Mouse (Mus musculus): Measurements from ENCODE around the gene Olfr1272.
"Not testable (repeated sequence)": the region's sequence is repeated elsewhere in the genome, so short reads cannot be mapped to it uniquely, and the experiment has no call there.

Gene Olfr1272

DNA sequence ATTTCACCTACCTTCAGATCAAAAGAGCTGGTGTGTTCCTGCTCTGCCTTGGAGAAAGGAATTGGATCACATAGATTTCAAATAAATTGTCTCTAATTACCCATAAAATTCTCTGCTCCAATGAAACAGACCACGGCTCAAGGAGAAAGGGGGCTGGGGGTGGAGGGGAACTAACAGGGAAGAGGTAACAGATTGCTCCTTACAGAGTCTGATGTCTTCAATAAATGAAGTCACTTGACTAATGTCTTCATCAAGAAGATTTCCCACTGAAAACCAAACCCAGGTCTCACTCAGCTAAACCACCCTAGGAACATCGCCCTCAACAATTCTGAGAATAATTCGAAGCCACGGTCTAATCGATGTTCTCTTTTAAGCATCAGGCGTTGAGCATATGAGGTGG is at the start of gene Olfr1272:
Gene Olfr1272, minus strand, starts transcription at position 101 of the 400 bp plus-strand sequence.
- DNase-seq = no peak

DNA sequence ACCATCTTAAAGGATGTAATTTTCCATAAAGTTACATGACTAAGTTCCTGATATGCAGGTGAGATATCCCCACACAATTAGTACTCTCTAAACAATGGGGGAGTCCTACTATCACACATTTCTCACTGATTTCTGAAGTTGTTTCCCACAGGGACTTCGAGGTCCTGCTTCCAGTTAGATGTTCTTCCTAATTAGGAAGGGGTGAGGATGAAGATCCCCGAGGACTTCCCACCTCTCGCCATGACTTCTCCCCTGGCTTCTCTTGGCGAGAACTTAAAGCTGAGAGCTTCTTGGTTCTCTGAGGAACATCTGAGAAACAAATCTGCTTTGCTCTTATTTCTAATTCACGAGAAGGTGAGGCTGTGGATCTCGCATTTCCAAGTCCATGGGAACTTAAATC is 29.3 kb upstream of the Olfr1272 start, which contains the start of gene Gm13769:
Gene Gm13769, plus strand, starts transcription at position 301 of the 400 bp plus-strand sequence.
- DNase-seq = not testable (repeated sequence)

DNA sequence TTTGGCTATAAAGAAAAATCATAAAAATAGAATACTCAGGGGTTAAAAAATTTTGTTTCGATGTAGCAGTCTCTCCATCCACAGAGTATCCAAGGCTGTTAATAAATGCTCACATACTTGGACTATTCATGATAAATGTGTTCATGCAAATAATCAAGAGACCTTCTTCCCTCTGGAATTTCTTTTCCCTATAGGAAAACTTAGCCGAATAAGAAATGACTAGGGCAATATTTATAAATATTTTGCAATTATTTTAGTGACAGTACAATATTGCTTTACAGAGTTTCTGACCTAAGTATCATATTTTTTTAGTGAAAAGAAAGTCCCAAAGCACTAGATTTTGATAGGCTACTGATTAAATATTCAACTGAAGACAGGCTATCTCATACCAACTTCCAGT is 21.7 kb downstream of the Olfr1272 start, which contains the start of gene Olfr1271:
Gene Olfr1271, minus strand, starts transcription at position 101 of the 400 bp plus-strand sequence.
- no peak for DNase-seq

DNA sequence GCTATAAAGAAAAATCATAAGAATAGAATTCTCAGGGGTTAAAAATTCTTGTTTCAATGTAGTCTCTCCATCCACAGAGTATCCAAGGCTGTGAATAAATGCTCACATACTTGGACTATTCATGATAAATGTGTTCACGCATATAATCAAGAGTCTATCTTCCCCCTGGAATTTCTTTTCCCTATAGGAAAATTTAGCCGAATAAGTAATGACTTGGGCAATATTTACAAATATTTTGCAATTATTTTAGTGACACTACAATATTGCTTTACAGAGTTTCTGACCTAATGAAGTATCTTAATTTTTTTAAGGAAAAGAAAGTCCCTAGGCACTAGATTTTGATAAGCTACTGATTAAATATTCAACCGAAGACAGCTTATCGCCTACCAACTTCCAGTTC is 35.1 kb downstream of the Olfr1272 start, which contains the start of gene Olfr142:
Gene Olfr142, minus strand, starts transcription at position 101 of the 400 bp plus-strand sequence.
- DNase-seq = no peak
